Mouse (Mus musculus) frontal cortex, postnatal 36 days (tissue): Measurements from ENCODE around the gene Etfa.

Source experiments
- DNase-seq, 2 experiments: peaks; one replicate each; pipeline ENCODE4 v3.0.0; 2022; ENCODE audit warnings: low spot score in 2 of 2

Gene Etfa

DNA sequence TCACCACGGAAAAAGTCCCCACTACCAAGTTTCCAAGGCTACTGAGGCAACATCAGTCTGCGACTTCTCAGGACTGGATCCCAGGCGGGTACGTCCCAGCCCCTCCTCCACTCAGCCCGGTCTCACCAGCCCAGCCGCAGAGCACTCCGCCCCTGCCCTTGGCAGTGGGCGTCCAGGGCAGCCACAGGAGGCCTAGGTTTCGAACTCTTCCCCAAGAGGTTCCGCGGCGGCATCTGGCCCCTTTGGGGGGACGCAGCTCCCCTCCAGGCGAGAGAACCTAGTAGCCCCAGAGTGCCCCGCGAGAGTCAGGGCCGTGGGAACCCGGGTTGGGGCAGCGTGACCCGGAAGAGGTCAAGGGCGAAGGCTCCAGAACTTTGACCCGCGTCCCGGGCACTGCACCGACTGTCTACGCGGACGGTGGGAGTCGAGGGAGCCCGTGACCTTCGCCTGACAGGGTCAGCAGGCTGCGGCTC is 486 bp downstream of the Etfa start:
- DNase-seq: no peak

DNA sequence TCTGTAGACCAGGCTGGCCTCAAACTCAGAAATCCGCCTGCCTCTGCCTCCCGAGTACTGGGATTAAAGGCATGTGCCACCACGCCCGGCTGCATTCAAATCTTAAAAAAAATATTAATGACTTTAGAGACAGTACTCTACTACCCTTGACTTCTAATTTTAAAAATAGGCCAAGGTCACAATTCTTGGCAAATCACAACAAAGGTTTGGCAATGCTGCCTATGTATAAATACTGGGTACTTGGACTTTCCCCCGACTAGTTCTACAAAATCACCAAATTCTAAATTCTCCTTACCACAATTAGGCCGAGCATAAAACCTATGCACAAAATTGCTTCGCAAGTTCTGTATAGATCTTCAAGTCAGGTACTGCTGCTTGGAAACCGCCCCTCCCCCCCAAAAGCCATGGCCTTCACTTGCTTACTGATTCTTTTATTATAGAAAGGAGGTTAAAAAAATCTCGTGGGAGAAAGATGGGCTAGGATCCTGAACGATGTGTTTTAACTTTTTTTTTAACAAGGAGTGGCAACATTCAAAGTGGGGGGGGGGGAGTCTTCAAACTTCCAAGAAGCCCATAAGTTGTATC is 1.3 kb downstream of the Etfa start:
- DNase-seq: no peak

DNA sequence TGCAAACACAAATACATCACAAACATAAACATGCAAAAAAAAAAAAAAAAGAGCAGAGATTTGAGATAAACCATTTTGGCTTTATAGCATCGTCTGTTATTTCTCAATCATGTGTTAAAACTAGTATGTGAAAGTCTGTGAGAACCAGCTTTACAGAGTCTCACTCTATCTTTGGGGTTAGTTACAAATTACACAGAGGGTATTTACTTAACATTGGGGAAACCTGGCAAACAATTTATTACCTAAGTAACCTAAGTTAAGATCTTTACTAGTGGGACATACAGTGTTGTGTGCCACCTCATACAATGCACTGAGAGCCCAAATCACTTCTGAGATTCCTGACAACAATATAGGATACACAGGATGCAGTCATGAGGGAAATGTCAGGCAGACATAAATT is 2.3 kb downstream of the Etfa start:
- no peak for DNase-seq

DNA sequence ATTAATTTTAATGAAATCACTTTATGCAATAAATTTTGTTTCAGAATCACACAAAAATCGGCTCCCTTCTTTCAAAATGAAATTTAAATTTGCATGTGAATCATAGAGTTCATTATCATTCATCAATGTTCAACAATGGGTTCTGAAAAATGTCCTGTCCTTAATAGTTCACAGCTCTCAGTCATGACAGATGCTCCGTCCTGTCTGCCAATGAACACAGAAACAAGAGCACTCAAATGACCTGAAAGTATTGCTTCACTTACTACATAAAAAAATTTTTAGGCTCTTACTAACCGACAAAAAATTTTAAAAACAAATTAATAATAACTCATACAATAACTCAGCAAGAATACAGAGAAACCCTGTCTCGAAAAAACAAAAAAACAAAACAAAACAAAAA is 3.3 kb downstream of the Etfa start:
- DNase-seq: no peak

DNA sequence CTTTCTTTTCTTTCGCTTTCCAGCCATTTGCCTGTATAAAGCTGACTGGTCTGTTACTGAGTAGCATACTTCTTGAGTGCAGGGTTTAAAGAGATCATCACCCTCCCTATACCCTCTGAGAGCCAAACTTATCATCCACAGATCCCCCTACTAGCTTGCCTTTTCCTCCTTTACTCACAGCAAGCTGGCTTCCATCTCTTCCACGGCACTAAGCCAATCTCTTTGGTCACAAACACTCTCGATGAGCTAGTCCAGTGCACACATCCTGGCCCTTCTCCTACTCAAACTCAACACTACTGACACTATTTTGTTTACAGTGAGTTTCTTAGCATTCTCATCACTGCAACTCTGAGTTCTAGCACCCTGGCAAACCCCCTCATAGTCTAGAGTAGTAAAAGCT is 4.1 kb downstream of the Etfa start:
- no peak for DNase-seq

DNA sequence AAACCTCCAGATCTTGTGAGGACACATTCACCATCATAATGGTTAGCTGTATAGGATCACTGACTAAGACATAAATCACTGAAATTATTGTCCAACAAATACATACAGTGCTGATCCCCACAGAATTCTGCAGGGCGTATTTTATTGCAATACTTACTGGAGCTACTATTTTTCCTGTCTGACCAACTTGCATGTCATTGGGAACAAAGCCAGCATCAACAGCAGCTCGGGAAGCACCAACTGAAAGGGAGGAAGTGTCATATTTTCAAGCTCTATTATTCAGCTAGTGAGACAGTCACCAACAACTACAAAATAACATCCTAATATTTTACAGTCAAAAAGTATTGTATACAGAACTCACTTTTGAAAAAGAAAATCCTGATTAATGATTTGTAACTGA is 29.9 kb downstream of the Etfa start:
- peak in 1 of 2 experiments; percentile 15 for DNase-seq

DNA sequence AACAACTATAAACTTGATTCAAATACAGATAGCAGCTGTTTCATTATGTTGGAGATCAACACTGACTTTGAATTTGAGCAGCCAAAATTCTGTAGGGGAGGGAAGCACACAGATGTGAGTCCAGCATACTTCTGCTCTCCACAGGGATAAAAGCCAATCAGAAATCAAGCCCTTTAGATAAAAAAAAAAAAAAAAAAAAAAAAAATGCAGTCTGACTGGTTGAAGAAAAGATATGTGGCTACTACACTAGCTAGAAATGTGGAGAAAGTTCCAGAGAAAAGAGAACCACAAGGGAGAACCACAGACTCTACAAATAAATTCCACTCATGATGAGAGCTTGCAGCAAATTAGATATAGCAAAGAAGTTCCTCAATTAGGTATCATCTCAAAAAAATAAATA is 33.3 kb downstream of the Etfa start:
- DNase-seq: no peak

DNA sequence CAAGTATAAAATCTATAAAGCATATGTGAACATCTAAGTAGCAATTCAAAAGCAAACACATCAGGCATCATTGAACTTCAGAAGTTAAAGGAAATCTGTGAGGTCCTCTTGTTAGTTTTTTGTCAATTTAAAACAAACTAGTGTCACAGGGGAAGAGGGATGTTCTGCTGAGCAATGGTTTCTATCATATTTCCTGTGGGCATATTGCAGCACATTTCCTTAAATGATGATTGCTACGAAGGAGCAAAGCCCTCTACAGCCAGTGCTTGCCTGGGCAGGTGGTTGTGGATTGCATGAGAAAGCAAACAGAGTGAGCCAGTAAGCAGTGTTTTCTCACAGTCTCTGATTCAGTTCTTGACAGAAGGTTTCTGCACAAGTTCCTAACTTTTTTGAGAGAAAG is 36.0 kb downstream of the Etfa start:
- no peak for DNase-seq

DNA sequence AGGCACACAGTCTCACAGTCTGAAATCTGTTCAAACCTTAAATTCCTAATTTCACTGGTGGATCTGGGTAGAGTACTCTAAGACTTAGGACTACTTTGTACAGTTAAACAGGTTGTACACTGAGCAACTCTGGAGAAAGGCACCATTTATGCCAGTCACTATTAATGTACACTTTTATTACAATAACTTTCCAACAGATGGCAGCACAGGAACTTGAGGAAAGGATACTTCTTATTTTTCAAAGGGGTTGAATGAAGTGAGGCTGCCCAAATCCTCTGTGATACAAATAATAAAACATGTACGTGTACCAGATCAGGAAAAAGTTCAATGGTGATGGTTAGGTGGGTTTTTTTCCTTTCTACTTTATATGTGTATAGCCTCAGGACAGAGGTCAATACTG is 43.6 kb downstream of the Etfa start:
- no peak for DNase-seq

DNA sequence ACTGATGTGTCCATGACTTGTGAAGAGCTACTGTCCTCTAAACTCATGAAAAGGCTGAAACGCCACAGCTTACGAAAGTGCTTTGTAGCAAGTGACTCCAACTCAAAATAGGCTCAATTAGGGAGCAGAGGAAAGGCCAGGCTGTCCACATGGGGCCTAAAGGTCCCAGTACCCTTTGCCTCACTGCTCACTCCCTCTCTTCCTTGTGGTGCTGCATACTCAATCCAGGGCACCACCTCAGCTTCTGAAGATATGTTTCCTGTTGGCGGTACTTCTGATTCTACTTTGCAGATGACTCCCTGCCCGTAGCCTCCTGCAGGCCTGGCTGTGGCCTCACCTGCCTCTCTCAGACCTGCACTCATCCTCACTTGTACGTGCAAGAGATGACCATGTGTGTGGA is 58.7 kb downstream of the Etfa start:
- DNase-seq: no peak

DNA sequence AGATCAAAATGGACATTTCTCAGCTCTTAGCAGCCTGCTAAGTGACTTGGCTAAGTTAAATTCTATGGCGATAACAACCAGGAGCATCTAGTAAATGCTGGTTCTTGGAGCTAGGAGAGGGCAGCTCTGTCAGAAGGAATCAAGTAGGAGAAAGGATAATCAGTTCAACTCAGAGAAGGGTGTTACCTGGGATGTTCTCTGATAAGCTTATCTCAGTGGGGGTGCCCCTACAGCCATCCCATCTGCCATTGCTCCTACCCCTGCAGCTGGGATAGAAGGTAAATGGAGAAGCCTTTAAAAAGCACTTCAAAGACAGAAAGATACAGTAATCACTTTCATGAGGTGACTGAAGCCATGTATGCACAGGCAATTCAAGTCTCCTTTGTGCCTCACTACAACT is 59.1 kb downstream of the Etfa start:
- no peak for DNase-seq

DNA sequence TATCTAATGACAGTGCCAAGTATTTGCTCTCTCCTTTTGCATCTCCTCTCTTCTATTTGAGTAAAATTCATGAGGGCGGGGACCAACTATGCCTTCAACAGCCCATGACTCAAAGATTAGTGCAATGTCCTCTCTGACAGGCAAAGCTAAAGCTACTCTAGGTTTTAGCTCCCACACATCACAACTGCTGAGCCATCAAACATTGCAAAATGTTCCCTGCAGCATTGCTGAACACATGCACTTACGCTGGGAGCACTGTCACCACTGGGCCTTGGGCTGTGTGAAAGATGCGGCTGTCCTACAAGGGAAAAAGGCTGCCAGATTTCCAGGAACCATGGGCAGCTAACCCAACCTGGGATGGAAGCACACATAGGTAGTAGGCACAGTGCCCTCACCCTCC is 60.6 kb downstream of the Etfa start:
- peak in 1 of 2 experiments; percentile 23 for DNase-seq

DNA sequence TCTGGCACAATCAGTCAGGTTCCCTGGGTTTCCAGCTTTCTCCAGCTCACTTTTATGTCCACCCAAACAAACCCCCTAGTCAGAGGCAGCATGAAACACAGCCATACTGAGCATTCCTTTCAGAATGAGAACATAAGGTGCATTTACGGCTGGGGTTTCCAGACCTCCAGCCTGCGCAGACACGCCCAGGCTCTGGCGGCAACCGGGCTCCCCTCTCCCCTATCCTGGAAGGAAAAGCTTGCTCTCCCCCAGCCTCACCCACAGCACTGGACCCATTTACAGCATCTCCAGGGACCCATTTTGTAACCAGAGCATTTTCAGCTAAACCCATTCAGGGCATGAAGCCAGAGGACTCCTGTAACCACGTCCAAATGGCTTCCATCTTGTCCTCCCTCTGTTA is 62.0 kb downstream of the Etfa start:
- no peak for DNase-seq

DNA sequence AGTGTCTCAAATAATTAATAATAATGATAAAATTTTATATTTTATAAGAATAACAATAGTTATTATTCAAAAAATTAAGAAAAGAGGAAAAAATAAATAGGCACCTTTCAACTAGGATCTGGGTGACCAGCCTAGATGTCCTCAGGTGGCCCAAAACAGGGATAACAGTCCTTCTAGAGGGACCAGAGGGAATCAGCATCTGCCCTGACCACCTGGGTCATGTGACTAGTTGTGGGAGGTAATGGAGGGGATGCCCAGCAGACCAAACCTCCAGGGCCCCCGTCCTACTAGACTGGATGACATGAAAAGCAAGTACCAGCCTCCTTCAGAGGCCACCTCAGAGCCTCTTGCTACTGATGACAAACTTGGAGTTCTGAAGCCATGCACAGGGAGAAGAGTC is 62.9 kb downstream of the Etfa start:
- DNase-seq: no peak

DNA sequence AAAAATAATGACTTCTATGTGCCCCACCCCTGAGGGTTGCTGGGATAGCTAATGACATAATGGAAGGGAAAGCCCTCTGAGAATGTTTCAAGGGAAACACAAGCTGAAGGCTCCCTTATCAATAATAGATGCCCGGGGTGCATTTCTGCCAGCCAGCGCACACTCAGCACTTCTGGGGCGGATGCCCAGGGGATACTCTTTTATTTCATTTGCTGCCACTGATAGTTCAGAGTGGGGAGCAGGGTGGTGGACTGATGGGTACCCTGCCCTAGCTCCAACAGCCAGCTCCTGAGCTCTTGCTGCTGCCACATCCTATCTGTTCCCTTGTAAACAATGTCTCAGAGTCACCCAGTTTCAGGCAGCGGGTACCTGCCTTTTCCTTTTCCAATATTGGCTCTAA is 64.5 kb downstream of the Etfa start:
- DNase-seq: no peak

DNA sequence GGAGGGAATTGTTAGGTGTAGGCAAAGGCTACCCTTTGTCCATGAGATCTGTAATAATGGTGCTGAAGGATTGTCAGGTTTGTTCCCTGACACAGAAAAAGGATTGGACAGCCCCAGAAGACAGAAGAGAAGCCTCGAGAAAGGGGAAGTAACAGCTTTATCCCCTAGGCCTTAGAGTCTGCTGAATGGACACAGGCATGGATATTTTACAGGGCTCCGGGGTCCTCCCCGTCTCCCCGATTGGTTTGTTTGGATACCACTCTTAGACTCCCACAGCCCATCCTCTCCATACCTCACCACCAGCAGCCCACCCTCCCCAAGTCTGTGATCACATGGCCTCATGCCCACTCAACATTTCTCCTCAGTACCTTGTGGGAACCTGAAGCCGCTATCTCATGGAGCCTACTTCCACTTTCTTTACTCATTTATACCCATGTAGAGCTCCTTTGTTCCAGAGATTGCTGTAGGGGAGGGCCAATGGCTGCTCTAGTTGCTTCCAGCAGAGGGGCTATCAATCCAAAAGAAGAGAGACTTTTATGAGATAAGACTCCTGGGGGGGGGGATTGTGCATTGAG is 72.8 kb downstream of the Etfa start:
- no peak for DNase-seq

DNA sequence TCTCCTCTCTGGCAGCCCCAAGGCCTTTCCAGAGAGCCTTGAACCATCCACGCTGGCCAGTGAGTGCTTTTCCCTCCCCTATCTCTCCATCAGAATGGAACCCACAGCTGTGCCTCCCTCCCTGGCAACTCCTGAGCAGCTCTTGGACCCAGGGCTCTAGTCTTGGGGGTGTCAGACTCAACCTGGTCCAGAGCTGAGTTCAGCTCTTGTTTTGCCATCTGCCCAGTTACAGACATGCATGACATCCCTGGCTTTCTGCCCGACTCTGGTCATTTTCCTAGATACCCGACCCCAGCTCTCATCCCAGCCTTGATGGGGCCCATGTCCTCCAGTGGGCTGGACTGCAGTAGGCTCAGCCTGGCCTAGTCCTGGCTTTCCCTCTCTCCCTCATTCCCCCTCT is 73.6 kb downstream of the Etfa start:
- DNase-seq: no peak

DNA sequence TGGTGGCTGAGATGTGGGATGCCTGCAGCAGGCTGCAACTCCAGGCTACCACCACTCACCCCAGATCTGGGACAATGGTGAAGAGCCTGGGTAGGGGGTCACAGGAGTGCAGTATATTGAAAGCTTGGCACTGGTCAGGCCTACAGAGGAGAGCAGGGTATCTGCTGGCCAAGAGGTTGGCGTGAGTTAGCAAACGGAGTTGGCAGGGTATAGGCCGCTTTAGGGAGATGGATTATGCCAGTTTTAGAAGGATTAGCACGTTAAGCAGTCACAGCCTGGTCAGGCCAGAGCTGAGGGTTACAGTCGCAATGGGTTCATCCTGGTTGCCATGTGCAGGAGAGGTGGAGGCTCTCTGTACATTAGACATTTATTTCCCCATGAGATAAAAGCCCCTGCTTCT is 78.2 kb downstream of the Etfa start:
- no peak for DNase-seq

DNA sequence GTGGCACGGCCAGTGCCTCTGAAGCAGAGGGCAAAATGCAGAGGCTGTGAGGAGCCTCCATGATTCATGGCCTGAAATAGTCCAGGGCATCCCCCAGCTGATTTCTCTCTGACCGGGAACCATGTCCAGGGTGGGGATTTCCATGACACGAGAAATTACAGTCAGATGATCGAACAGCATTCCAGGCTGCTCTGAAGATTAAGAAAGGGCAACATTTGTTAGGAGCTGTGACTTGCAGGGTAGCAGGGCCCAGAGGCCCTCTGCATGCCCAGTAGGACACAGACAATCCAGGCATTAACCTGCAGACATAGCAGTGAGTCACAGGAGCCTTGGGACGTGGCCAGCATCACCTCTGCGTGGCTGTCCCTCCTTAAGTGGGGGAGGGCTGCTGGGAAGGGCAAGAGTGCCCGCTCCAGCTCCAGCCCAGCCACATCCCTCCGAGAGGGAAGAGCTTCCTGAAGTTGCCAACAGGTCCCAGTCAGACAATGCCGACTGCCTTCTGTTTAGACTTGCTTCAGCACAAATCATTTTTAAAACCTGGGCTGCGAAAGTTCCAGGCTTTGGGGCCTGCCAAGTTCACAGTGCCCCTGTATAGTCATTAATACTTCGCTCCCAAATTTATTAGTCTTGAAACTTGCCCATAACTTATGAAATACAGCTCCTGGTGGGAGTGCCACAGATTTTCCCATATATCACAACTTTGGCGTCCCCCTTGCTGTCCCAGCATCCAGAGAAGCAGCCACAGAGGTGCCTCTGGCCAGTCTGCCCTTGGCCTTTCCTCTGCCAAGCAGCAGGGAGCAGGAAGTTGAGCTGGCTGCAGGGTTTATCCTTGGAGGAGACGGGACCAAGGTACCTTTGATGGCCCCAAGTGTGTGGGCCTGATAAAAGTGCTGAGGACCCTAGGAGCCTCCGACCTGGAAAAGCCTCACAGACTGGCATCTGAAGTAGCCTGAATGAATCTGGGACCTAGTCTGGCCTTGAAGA is 79.4 kb downstream of the Etfa start:
- no peak for DNase-seq

DNA sequence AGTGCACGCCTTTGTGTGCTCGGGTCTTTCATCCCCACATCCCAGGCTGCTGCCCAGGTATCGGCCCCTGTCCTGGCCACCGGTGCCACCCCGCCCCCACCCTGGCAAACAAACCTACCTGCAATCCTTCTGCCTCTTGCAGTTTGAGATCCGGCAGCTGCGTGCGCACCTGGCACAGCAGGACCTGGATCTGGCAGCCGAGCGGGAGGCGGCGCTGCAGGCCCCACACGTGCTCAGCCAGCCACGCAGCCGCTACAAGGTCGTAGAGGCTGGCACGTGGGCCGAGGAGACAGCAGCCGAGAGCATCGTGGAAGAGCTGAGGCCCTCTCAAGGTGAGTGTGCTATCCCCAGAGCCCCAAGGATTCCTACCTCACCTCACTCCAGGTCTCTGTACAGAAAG is 81.9 kb downstream of the Etfa start:
- no peak for DNase-seq

DNA sequence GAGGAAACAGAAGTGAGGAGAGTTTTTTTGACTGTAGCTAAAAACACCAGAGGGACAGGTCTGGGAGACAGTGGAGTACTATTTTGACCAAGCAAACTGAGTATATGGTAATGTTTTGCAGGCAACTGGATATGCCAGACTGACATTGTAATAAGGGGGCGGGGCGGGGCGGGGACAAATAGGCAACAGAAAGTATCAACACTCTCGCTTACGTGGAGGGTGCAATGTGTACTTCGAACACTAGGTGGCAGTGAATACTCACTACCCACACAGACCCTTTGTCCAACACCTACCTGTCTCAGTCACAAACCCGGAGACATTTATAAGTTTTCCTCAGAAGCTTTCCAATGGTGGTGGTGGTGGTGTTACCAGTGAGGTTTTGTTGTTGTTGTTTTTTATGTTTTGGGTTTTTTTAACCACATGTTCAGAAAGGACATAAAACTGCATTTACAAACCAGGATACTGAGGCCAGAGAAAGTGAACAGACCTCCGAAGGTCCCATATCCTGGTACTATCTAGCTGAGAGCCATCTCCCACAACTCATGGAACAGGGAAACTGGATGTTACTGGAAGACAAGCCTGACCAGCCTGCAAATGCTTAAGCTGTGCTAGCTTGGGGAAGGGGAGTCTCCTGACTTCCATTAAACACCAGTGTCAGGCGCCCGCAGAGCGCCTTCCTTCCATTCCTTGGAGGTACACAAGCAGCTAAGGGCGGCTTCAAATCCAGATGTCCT is 82.6 kb downstream of the Etfa start:
- DNase-seq: peak; percentile 60 to 79

DNA sequence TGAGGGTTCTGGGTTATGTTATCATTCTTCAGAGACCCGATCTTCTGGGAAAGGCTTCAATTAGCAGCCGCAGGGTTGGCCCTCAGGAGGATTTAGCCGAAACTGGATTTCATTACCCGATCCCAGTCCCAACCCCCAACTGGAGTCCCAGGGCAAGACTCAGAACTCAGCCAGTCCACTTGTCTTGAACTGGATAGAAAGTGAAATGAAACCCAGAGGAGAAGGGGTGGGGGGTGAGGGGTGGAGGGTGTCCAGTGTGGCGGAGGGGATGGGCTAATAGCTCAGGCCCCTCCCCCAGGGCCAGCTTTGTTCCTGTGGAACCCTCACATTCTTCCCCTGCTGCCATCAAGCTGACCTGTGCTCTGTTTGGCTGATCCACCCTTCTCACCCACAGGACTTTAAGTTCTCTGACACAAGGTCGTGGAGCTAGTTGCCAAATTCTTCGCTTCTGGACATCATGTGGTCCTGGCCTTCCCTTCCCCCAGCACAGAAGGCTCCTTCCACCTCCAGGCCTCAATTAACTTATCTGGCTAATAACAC is 86.7 kb downstream of the Etfa start:
- DNase-seq: no peak
